Mouse (Mus musculus) thymus, adult 2 months (tissue): ENCODE results near the gene Ttll3.

Source experiments
- CTCF ChIP-seq: fragments of 200-500 bp; IDR thresholded peaks from 2 replicates; pipeline ENCODE4 v1.5.1; 2012; ENCODE audit warnings: mild to moderate bottlenecking, control low read depth, low read length, moderate library complexity, borderline replicate concordance; ENCODE audit not compliant: control insufficient read depth, poor library complexity, insufficient read depth; ENCODE audit errors: extremely low read depth
- POLR2A ChIP-seq: fragments of 200-500 bp; IDR thresholded peaks from 2 replicates; pipeline ENCODE4 v1.6.1; 2012; ENCODE audit warnings: mild to moderate bottlenecking, low read length, control low read depth, moderate library complexity; ENCODE audit not compliant: control insufficient read depth, poor library complexity, insufficient read depth; ENCODE audit errors: extremely low read depth

GRCm38 (mm10) chr6:113367574-113367973 lies 21.5 kb upstream of the Ttll3 start:
- TF ChIP-seq CTCF (no peak), POLR2A (no peak)
